Mouse (Mus musculus): ENCODE measurements at regions not wholly inside any gene's neighbourhood (a gene's known extent, or its start where the extent isn't known, plus 50 kb on each side); places are given as distances from the start of the nearest gene placed in this dataset.

- Histone ChIP-seq H3K9ac (no peak overlapping the region), H3K36me3 (replicated peaks) (no peaks in the 10 kb centered on the region), H3K27me3 (replicated peaks) (no peaks in the 10 kb centered on the region), H3K9me3 (no peaks in the 10 kb centered on the region), H3K4me2 (no peak overlapping the region), H3K27ac (no peak overlapping the region), H3K4me1 (0 out of 2 replicates have a peak, but pooled peaks cover 3% of the 10 kb centered on the region), H3K4me3 (no peak overlapping the region)
- ATAC-seq (replicated peaks): 0 out of 2 replicates have a peak, but pooled peaks have one; percentile 65
- 24% methylated on average over 10 of the region's 10 CpGs for WGBS
Measured at GRCm38 (mm10) chr12:118519801-118520327, 218.6 kb upstream of the Sp4 start.

DNA sequence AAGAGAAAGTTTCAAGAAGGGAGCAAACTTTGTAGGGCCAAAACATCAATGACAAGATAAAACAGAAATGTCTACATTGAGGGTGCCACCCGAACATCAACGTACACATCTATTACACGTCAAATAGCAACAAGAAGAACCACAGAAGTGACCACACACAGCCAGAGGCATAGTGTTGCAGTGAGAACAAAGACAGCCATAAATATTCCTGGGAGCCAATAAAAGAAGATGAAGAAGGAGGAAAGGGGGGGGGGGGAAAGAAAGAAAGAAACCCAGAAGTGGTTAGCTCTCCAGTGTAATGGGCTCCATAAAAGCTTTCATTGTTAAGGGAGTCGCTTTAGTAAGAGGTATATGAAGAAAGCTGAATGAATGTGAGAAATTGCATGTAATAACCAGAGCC lies 209.7 kb upstream of the Sp4 start:
- no peak for ATAC-seq (replicated peaks)
- no peak overlapping the region for H3K4me2 ChIP-seq
- 52% methylated on average over 4 of the region's 4 CpGs for WGBS
- no peak overlapping the region for H3K9ac ChIP-seq
- H3K27me3 ChIP-seq (replicated peaks): no peaks in the 10 kb centered on the region; the same call in 1 of the 2 replicates
- H3K36me3 ChIP-seq (replicated peaks): no peaks in the 10 kb centered on the region
- H3K4me1 ChIP-seq: no peaks in the 10 kb centered on the region
- H3K4me3 ChIP-seq: no peak overlapping the region
- H3K27ac ChIP-seq: no peak overlapping the region
- H3K9me3 ChIP-seq: no peaks in the 10 kb centered on the region

- no peaks in the 10 kb centered on the region for H3K4me1 ChIP-seq
- no peak overlapping the region for H3K4me2 ChIP-seq
- no peaks in the 10 kb centered on the region for H3K9me3 ChIP-seq
- no peak for ATAC-seq (replicated peaks)
- H3K36me3 ChIP-seq (replicated peaks): no peaks in the 10 kb centered on the region
- no peak overlapping the region for H3K27ac ChIP-seq
- no peak overlapping the region for H3K9ac ChIP-seq
- WGBS: 74% methylated on average over 8 of the region's 8 CpGs
- H3K27me3 ChIP-seq (replicated peaks): no peaks in the 10 kb centered on the region; the same call in 1 of the 2 replicates
- H3K4me3 ChIP-seq: no peak overlapping the region
Measured at GRCm38 (mm10) chr12:118508972-118509917, 208.0 kb upstream of the Sp4 start.

GRCm38 (mm10) chr12:118500392-118500791 lies 199.2 kb upstream of the Sp4 start:
- WGBS: 59% methylated on average over 5 of the region's 5 CpGs
- no peak overlapping the region for H3K9ac ChIP-seq
- H3K9me3 ChIP-seq: no peaks in the 10 kb centered on the region
- ATAC-seq (replicated peaks): peak; percentile 65; the same call in 1 of the 2 replicates
- no peaks in the 10 kb centered on the region for H3K4me1 ChIP-seq
- H3K36me3 ChIP-seq (replicated peaks): no peaks in the 10 kb centered on the region
- H3K4me2 ChIP-seq: no peak overlapping the region
- H3K27me3 ChIP-seq (replicated peaks): no peaks in the 10 kb centered on the region
- H3K4me3 ChIP-seq: no peak overlapping the region
- no peak overlapping the region for H3K27ac ChIP-seq

DNA sequence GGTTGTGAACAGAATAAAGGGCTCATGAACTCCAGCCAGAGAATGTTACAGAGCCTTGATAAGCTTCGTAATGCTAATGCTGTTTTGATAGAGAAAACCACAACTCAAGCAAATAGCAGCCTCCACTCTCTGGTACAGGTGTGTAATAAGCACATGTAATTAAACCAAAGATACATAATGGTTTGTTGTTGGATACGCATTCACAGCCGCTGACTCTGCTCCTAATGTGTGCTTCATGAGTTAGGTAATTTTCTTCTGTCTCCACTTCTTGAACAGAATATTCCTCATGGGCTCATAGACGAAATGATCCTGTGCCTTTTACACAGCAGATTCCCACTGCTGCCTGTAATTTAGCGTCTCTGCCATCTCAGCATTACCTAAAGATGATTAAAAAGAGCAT lies 186.8 kb upstream of the Sp4 start:
- H3K27ac ChIP-seq: no peak overlapping the region
- no peak overlapping the region for H3K9ac ChIP-seq
- no peak overlapping the region for H3K4me3 ChIP-seq
- no peak overlapping the region for H3K4me2 ChIP-seq
- H3K9me3 ChIP-seq: no peaks in the 10 kb centered on the region
- 72% methylated on average over 5 of the region's 5 CpGs for WGBS
- H3K4me1 ChIP-seq: no peaks in the 10 kb centered on the region
- H3K36me3 ChIP-seq (replicated peaks): no peaks in the 10 kb centered on the region
- no peaks in the 10 kb centered on the region for H3K27me3 ChIP-seq (replicated peaks)
- ATAC-seq (replicated peaks): no peak

DNA sequence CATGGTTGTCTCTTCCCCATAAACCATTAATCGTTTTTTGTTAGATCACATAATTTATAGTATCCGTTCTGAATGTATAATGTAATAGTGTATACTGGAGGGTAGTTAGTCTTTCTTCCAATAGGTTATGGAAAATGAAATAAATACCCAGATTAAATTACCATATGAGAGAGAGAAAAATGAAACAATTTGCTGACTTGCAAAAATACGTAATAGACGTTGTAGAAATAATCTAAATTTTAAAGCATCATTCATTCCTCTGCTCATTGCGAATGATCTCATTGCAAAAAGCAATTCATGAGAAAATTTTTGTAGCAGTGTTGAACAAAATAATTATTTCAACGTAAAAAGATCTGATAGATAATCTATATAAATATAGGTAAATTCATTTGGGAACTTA lies 185.2 kb upstream of the Sp4 start:
- 83% methylated on average over 6 of the region's 6 CpGs for WGBS

GRCm38 (mm10) chr12:118481347-118481746 lies 180.1 kb upstream of the Sp4 start:
- Histone ChIP-seq H3K4me2 (no peak overlapping the region), H3K4me1 (no peaks in the 10 kb centered on the region), H3K9ac (no peak overlapping the region), H3K27me3 (replicated peaks) (no peaks in the 10 kb centered on the region), H3K4me3 (no peak overlapping the region), H3K36me3 (replicated peaks) (no peaks in the 10 kb centered on the region), H3K9me3 (no peaks in the 10 kb centered on the region), H3K27ac (no peak overlapping the region)
- WGBS: 55% methylated on average over 2 of the region's 2 CpGs
- ATAC-seq (replicated peaks): no peak

More for the DNA sequence above, 185.2 kb upstream of the Sp4 start:
- no peak overlapping the region for H3K4me2 ChIP-seq
- no peaks in the 10 kb centered on the region for H3K27me3 ChIP-seq (replicated peaks)
- H3K4me3 ChIP-seq: no peak overlapping the region
- no peak for ATAC-seq (replicated peaks)
- H3K36me3 ChIP-seq (replicated peaks): no peaks in the 10 kb centered on the region
- H3K9ac ChIP-seq: no peak overlapping the region
- H3K4me1 ChIP-seq: no peaks in the 10 kb centered on the region
- H3K9me3 ChIP-seq: no peaks in the 10 kb centered on the region
- no peak overlapping the region for H3K27ac ChIP-seq

- Histone ChIP-seq H3K4me1 (no peaks in the 10 kb centered on the region), H3K36me3 (replicated peaks) (no peaks in the 10 kb centered on the region), H3K9ac (no peak overlapping the region), H3K4me3 (no peak overlapping the region), H3K9me3 (no peaks in the 10 kb centered on the region), H3K27ac (no peak overlapping the region), H3K27me3 (replicated peaks) (no peaks in the 10 kb centered on the region), H3K4me2 (no peak overlapping the region)
- ATAC-seq (replicated peaks): no peak
- 56% methylated on average over 3 of the region's 3 CpGs for WGBS
Measured at GRCm38 (mm10) chr12:118474732-118475131, 173.5 kb upstream of the Sp4 start.

DNA sequence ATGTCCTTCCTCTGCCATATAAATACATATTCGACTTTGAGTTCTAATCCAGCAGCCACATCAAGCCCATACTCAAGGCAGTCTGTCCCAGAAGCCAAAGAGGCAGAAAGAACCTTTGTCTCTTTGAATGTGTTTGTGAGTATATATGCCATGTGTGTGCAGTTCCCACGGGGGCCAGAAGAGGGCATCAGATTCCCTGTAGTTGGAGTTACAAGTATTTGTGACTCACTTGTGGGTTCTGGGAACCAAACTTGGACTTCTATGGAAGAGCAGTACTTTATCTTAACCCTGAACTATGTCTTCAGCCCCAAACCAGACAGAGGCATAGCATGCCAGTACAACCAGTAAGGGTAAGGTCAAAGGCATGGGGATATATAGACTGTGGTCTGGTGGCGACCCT lies 165.6 kb upstream of the Sp4 start:
- WGBS: 88% methylated on average over 3 of the region's 3 CpGs
- Histone ChIP-seq H3K9me3 (no peaks in the 10 kb centered on the region), H3K36me3 (replicated peaks) (no peaks in the 10 kb centered on the region)

GRCm38 (mm10) chr12:118457493-118458408 lies 156.5 kb upstream of the Sp4 start:
- Histone ChIP-seq H3K4me3 (peak overlapping the region; percentile 25), H3K9me3 (no peaks in the 10 kb centered on the region), H3K4me1 (peaks cover 6% of the 10 kb centered on the region; the same call in 1 of the 2 replicates), H3K27me3 (replicated peaks) (peaks cover 44% of the 10 kb centered on the region), H3K9ac (no peak overlapping the region), H3K4me2 (peak overlapping the region; percentile 43), H3K27ac (no peak overlapping the region), H3K36me3 (replicated peaks) (no peaks in the 10 kb centered on the region)
- peak; percentile 94 for ATAC-seq (replicated peaks)
- 7% methylated on average over 36 of the region's 36 CpGs for WGBS

More for the DNA sequence above, 165.6 kb upstream of the Sp4 start:
- no peak overlapping the region for H3K27ac ChIP-seq
- no peaks in the 10 kb centered on the region for H3K4me1 ChIP-seq
- no peak overlapping the region for H3K9ac ChIP-seq
- ATAC-seq (replicated peaks): no peak
- H3K4me3 ChIP-seq: no peak overlapping the region
- peaks cover 14% of the 10 kb centered on the region for H3K27me3 ChIP-seq (replicated peaks)
- no peak overlapping the region for H3K4me2 ChIP-seq

- no peak overlapping the region for H3K9ac ChIP-seq
- no peak overlapping the region for H3K4me2 ChIP-seq
- H3K36me3 ChIP-seq (replicated peaks): no peaks in the 10 kb centered on the region
- WGBS: 30% methylated on average over 1 of the region's 1 CpGs
- no peak for ATAC-seq (replicated peaks)
- H3K9me3 ChIP-seq: no peaks in the 10 kb centered on the region
- no peak overlapping the region for H3K27ac ChIP-seq
- H3K4me1 ChIP-seq: peaks cover 6% of the 10 kb centered on the region; the same call in 1 of the 2 replicates
- no peak overlapping the region for H3K4me3 ChIP-seq
- peaks cover 30% of the 10 kb centered on the region for H3K27me3 ChIP-seq (replicated peaks)
Measured at GRCm38 (mm10) chr12:118455609-118456008, 154.4 kb upstream of the Sp4 start.

DNA sequence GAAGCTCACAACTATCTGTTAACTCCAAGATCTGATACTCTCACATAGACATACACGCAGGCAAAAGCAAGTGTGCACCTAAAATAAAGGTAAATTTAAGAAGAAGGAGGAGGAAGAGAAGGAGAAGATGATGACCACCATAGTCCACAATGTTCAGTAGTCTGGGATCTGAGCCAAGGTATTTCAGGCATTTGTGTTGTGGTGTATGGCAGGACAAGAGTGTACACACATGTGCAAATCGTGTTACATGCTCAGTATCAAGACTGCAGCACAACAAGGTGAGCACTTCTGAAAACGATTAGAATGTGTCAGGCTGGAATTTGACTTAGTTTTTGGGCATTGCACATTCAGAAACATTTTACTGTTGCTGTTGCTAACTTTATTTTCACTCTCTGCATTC lies 138.4 kb upstream of the Sp4 start:
- no peak for ATAC-seq (replicated peaks)

More for the DNA sequence above, 138.4 kb upstream of the Sp4 start:
- H3K27me3 ChIP-seq (replicated peaks): no peaks in the 10 kb centered on the region
- 82% methylated on average over 3 of the region's 3 CpGs for WGBS
- no peaks in the 10 kb centered on the region for H3K4me1 ChIP-seq
- H3K36me3 ChIP-seq (replicated peaks): no peaks in the 10 kb centered on the region
- no peak overlapping the region for H3K4me3 ChIP-seq
- no peak overlapping the region for H3K27ac ChIP-seq
- H3K9ac ChIP-seq: no peak overlapping the region
- no peak overlapping the region for H3K4me2 ChIP-seq
- H3K9me3 ChIP-seq: no peaks in the 10 kb centered on the region

Data from midbrain, embryonic 15.5 days (tissue).